8 mouse cellular contexts compared by ENCODE assay signal in the genomic region with DNA sequence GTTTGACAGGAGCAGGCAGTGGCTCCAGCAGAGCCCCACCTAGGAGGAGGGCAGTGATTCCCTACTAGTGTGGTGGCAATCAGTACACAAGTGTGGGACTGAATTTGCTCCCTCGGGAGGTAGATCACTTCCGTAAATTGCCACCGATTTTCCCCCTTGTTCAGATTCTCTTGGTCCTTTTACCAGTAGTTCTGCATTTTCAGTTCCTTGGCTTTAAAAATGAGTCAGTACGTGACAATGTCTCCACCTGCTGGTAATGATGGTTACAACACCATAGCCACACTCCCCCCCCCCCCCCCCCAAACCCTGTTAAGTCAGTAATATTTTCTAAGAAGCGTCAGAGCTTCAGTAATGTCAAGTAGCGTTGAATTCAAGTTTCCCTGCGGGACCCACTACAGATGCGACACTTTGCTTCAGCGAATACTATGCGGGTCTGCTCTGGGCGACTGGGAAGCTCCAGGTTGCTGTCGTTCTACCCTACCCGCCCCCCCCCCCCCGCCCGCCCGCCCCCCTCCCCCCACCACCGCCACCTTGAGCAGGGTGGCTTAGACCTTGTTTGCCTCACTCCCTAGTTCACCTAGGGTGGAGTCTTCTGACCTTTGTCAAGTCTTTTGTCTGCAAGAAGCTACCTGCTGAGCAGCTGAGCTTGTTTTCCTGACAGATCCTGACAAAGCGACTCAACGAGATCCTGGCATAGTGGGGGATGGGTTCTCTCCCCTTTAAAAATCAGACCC. TPM values are rescaled to one million over a fixed set of nuclear protein-coding genes. Genes with fewer than 3 reads are reported as not detected.
DNase-seq lines count a peak whose midpoint lies in the region; ATAC-seq and TF ChIP-seq lines count a peak whose summit lies in the region.

No protein-coding gene starts in this region.

- no peaks in the 10 kb centered on the region for H3K27me3 ChIP-seq in hindbrain, postnatal 0 days (ENCODE audit: insufficient read depth, low read length)

- H3K4me1 ChIP-seq in hindbrain, postnatal 0 days (ENCODE audit: insufficient read depth, low read length) = no peaks in the 10 kb centered on the region

- DNase-seq in testis, postnatal 10 days (ENCODE audit: low spot score) = peak; percentile 65
- DNase-seq in testis, postnatal 14 days (ENCODE audit: low spot score) = no peak
- DNase-seq in cerebellum, adult 9-11 months = peak; percentile 54
- DNase-seq in frontal cortex, postnatal 36 days (ENCODE audit: low spot score in 2 of 2) = peak; percentile 42 to 54
- DNase-seq in hindbrain, postnatal 0 days (ENCODE audit: low spot score) = peak; percentile 84
- peak; percentile 31 for DNase-seq in left cerebral cortex, adult 11 months (ENCODE audit: low spot score)
- peak; percentile 63 for DNase-seq in lung, postnatal 25 days (ENCODE audit: low spot score)
- peak; percentile 84 for DNase-seq in retina, postnatal 1 day

- H3K4me3 ChIP-seq in hindbrain, postnatal 0 days (ENCODE audit: low read length) = peak overlapping the region; percentile 39

- under 1% methylated on average over 14 of the region's 19 CpGs for WGBS in hindbrain, postnatal 0 days

- TF ChIP-seq CTCF in hindbrain, postnatal 0 days (IDR thresholded peaks at IDR 0.05; ENCODE audit: low read depth) = peak; percentile 76

- H3K9me3 ChIP-seq in hindbrain, postnatal 0 days (ENCODE audit: low read length) = no peaks in the 10 kb centered on the region

- H3K27ac ChIP-seq in hindbrain, postnatal 0 days = peak overlapping the region; percentile 17; the same call in 1 of the 2 replicates

- peak; percentile 88 for ATAC-seq in hindbrain, postnatal 0 days

- no peaks in the 10 kb centered on the region for H3K36me3 ChIP-seq in hindbrain, postnatal 0 days (ENCODE audit: insufficient read depth, low read length)

- peak overlapping the region; percentile 28; the same call in 1 of the 2 replicates for H3K9ac ChIP-seq in hindbrain, postnatal 0 days (replicated peaks; ENCODE audit: low read length)

- H3K4me2 ChIP-seq in hindbrain, postnatal 0 days (ENCODE audit: low read depth, low read length) = peak overlapping the region; percentile 62

RNA-seq across cellular contexts. Expression of a gene that starts 13.4 kb away (rescaled TPM):
- total RNA-seq in hindbrain, postnatal 0 days (2014; rRNA removed) = 2.9 and 4.0 TPM in 2 replicates
- 4.7 and 4.8 TPM in 2 replicates for polyA plus RNA-seq in hindbrain, postnatal 0 days (2015; fragmentation: Nextera tagmentation; extraction: Ambion mirVana)

RNA-seq across cellular contexts. Expression of a gene that starts 18.8 kb away (rescaled TPM):
- not detected in 2 replicates for total RNA-seq in hindbrain, postnatal 0 days (2014; rRNA removed)
- polyA plus RNA-seq in hindbrain, postnatal 0 days (2015; fragmentation: Nextera tagmentation; extraction: Ambion mirVana) = not detected in 2 replicates

RNA-seq across cellular contexts. Expression of a gene that starts 30.7 kb away (rescaled TPM):
- total RNA-seq in hindbrain, postnatal 0 days (2014; rRNA removed) = 4.4 and 5.1 TPM in 2 replicates
- polyA plus RNA-seq in hindbrain, postnatal 0 days (2015; fragmentation: Nextera tagmentation; extraction: Ambion mirVana) = 7.8 and 8.7 TPM in 2 replicates
